Mouse (Mus musculus) heart, postnatal 0 days (tissue): ENCODE results near the gene Khsrp.

ENCODE experiments used
- CTCF ChIP-seq: IDR thresholded peaks from 2 replicates; pipeline ENCODE4 v1.5.1; 2016; ENCODE audit warnings: antibody characterized with exemption, control low read depth, low read depth
- EP300 ChIP-seq: IDR thresholded peaks from 2 replicates; pipeline ENCODE4 v1.6.1; 2016; ENCODE audit warnings: antibody characterized with exemption, low read depth

DNA sequence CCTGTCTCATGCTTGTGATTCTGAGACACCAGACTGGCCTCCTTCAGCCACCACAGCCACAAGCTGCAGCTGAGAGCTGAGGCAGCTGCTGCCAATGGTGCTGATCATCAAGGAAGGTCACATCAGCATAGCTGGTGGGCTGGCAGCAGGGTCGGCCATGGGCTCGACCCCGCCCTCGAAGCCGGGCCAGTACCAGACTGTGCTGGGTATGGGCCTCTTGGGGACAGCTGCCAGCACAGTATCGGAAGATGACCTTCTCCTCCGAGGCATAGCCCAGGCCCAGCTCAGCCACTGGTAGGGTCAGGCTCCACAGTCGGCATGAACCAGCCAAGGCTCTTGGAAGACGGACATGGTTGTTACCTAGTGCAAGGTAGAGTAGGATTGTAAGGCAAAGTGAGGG lies 31.9 kb downstream of the Khsrp start:
- TF ChIP-seq EP300 = no peak
- TF ChIP-seq CTCF = no peak
